Mouse (Mus musculus): ENCODE results near the gene Gm11937. TPM values are rescaled to one million over a fixed set of nuclear protein-coding genes. Genes with fewer than 3 reads are reported as not detected.

Gm11937 gene
- polyA plus RNA-seq, 1 experiment from 2014 or later: not detected

DNA sequence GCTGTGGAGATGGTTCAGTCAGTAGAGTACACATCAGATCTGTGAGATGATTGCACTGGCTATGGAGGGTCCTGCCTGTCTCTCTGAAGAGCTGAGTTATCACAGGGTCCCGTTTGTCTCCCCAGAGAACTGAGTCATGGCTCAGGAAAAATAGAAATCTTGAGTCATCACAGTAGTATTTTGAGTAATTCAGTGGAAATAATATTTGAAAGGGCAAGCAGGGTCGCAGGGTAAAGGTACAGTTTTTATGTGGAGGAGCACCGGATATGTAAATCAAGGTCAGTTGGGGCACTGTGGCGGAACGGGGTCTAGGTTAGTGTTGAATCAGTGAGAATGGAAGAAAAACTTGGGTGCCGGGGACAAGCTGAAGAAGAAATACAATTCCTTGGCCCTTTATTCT, 47.4 kb downstream of the Gm11937 start:
- no peak overlapping the region for H3K4me3 ChIP-seq (replicated peaks; ENCODE audit: low read length)
- 88% methylated on average over 6 of the region's 6 CpGs for WGBS
- H3K36me3 ChIP-seq (ENCODE audit: control insufficient read depth, insufficient read depth): no peaks in the 10 kb centered on the region
- no peaks in the 10 kb centered on the region for H3K9me3 ChIP-seq (ENCODE audit: control insufficient read depth, low read length)
- no peaks in the 10 kb centered on the region for H3K27me3 ChIP-seq (replicated peaks; ENCODE audit: control insufficient read depth, insufficient read depth, low read length)
- H3K4me2 ChIP-seq (ENCODE audit: low read length): no peak overlapping the region
- no peak overlapping the region for H3K27ac ChIP-seq (ENCODE audit: low read length)
- H3K9ac ChIP-seq (replicated peaks; ENCODE audit: low read depth, low read length): no peak overlapping the region
- no peak for ATAC-seq
- no peaks in the 10 kb centered on the region for H3K4me1 ChIP-seq (replicated peaks; ENCODE audit: control insufficient read depth, insufficient read depth, low read length)

Other genes starting within 250 kb of the Gm11937 start
- gene Krt28, start 235.3 kb downstream of the Gm11937 start, polyA plus RNA-seq (2015; fragmentation: Nextera tagmentation; extraction: Ambion mirVana): not detected in 2 replicates
- 24.1 and 25.3 TPM in 2 replicates for gene Krt10, start 220.8 kb downstream of the Gm11937 start, polyA plus RNA-seq (2015; fragmentation: Nextera tagmentation; extraction: Ambion mirVana)
- gene Krt12, start 187.9 kb downstream of the Gm11937 start, polyA plus RNA-seq (2015; fragmentation: Nextera tagmentation; extraction: Ambion mirVana): 0.18 and 0.24 TPM in 2 replicates
- not detected in 2 replicates for gene Krt20, start 172.0 kb downstream of the Gm11937 start, polyA plus RNA-seq (2015; fragmentation: Nextera tagmentation; extraction: Ambion mirVana)
- 0.15 TPM in 1 of 2 replicates, not detected in the other for gene Krt23, start 117.1 kb downstream of the Gm11937 start, polyA plus RNA-seq (2015; fragmentation: Nextera tagmentation; extraction: Ambion mirVana)
- gene Krt39, start 88.9 kb downstream of the Gm11937 start, polyA plus RNA-seq (2015; fragmentation: Nextera tagmentation; extraction: Ambion mirVana): not detected in 2 replicates
- gene Krt40, start 67.0 kb downstream of the Gm11937 start, polyA plus RNA-seq (2015; fragmentation: Nextera tagmentation; extraction: Ambion mirVana): not detected in 2 replicates
- gene Krtap3-3, start 59.3 kb downstream of the Gm11937 start, polyA plus RNA-seq (2015; fragmentation: Nextera tagmentation; extraction: Ambion mirVana): not detected in 2 replicates
- gene Krtap3-2, start 53.3 kb downstream of the Gm11937 start, polyA plus RNA-seq (2015; fragmentation: Nextera tagmentation; extraction: Ambion mirVana): not detected in 2 replicates
- gene Gm11939, start 50.7 kb downstream of the Gm11937 start, polyA plus RNA-seq (2015; fragmentation: Nextera tagmentation; extraction: Ambion mirVana): not detected in 2 replicates
- gene Krtap3-1, start 43.6 kb downstream of the Gm11937 start, polyA plus RNA-seq (2015; fragmentation: Nextera tagmentation; extraction: Ambion mirVana): not detected in 2 replicates
- gene Krtap1-5, start 29.2 kb downstream of the Gm11937 start, polyA plus RNA-seq (2015; fragmentation: Nextera tagmentation; extraction: Ambion mirVana): not detected in 2 replicates
- gene Krtap1-4, start 26.5 kb downstream of the Gm11937 start, polyA plus RNA-seq (2015; fragmentation: Nextera tagmentation; extraction: Ambion mirVana): not detected in 2 replicates
- not detected in 2 replicates for gene Krtap1-3, start 18.9 kb downstream of the Gm11937 start, polyA plus RNA-seq (2015; fragmentation: Nextera tagmentation; extraction: Ambion mirVana)
- gene Krtap9-3, start 12.1 kb downstream of the Gm11937 start, polyA plus RNA-seq (2015; fragmentation: Nextera tagmentation; extraction: Ambion mirVana): not detected in 2 replicates
- gene Gm11938, start 6.9 kb downstream of the Gm11937 start, polyA plus RNA-seq (2015; fragmentation: Nextera tagmentation; extraction: Ambion mirVana): not detected in 2 replicates
- not detected in 2 replicates for gene Krtap2-4, start 4.7 kb upstream of the Gm11937 start, polyA plus RNA-seq (2015; fragmentation: Nextera tagmentation; extraction: Ambion mirVana)
- not detected in 2 replicates for gene Gm11562, start 10.2 kb upstream of the Gm11937 start, polyA plus RNA-seq (2015; fragmentation: Nextera tagmentation; extraction: Ambion mirVana)
- gene Krtap4-1, start 18.0 kb upstream of the Gm11937 start, polyA plus RNA-seq (2015; fragmentation: Nextera tagmentation; extraction: Ambion mirVana): not detected in 2 replicates
- not detected in 2 replicates for gene Krtap4-2, start 24.9 kb upstream of the Gm11937 start, polyA plus RNA-seq (2015; fragmentation: Nextera tagmentation; extraction: Ambion mirVana)
- gene Krtap4-7, start 33.9 kb upstream of the Gm11937 start, polyA plus RNA-seq (2015; fragmentation: Nextera tagmentation; extraction: Ambion mirVana): not detected in 2 replicates
- gene Gm11555, start 40.0 kb upstream of the Gm11937 start, polyA plus RNA-seq (2015; fragmentation: Nextera tagmentation; extraction: Ambion mirVana): not detected in 2 replicates
- not detected in 2 replicates for gene Gm11563, start 48.8 kb upstream of the Gm11937 start, polyA plus RNA-seq (2015; fragmentation: Nextera tagmentation; extraction: Ambion mirVana)
- not detected in 2 replicates for gene Krtap4-6, start 55.8 kb upstream of the Gm11937 start, polyA plus RNA-seq (2015; fragmentation: Nextera tagmentation; extraction: Ambion mirVana)
- not detected in 2 replicates for gene Gm14190, start 80.6 kb upstream of the Gm11937 start, polyA plus RNA-seq (2015; fragmentation: Nextera tagmentation; extraction: Ambion mirVana)
- gene Gm14180, start 124.1 kb upstream of the Gm11937 start, polyA plus RNA-seq (2015; fragmentation: Nextera tagmentation; extraction: Ambion mirVana): not detected in 2 replicates
- gene Gm11595, start 162.7 kb upstream of the Gm11937 start, polyA plus RNA-seq (2015; fragmentation: Nextera tagmentation; extraction: Ambion mirVana): not detected in 2 replicates
- not detected in 2 replicates for gene Krtap4-8, start 170.5 kb upstream of the Gm11937 start, polyA plus RNA-seq (2015; fragmentation: Nextera tagmentation; extraction: Ambion mirVana)
- not detected in 2 replicates for gene Krtap4-9, start 175.0 kb upstream of the Gm11937 start, polyA plus RNA-seq (2015; fragmentation: Nextera tagmentation; extraction: Ambion mirVana)
- gene Gm11596, start 183.3 kb upstream of the Gm11937 start, polyA plus RNA-seq (2015; fragmentation: Nextera tagmentation; extraction: Ambion mirVana): not detected in 2 replicates
- not detected in 2 replicates for gene Gm11569, start 188.7 kb upstream of the Gm11937 start, polyA plus RNA-seq (2015; fragmentation: Nextera tagmentation; extraction: Ambion mirVana)
- not detected in 2 replicates for gene Gm11554, start 194.3 kb upstream of the Gm11937 start, polyA plus RNA-seq (2015; fragmentation: Nextera tagmentation; extraction: Ambion mirVana)
- not detected in 2 replicates for gene Krtap4-13, start 199.7 kb upstream of the Gm11937 start, polyA plus RNA-seq (2015; fragmentation: Nextera tagmentation; extraction: Ambion mirVana)
- gene Gm11564, start 205.5 kb upstream of the Gm11937 start, polyA plus RNA-seq (2015; fragmentation: Nextera tagmentation; extraction: Ambion mirVana): not detected in 2 replicates
- gene 2300003K06Rik, start 227.9 kb upstream of the Gm11937 start, polyA plus RNA-seq (2015; fragmentation: Nextera tagmentation; extraction: Ambion mirVana): not detected in 2 replicates
- gene Krtap4-16, start 241.4 kb upstream of the Gm11937 start, polyA plus RNA-seq (2015; fragmentation: Nextera tagmentation; extraction: Ambion mirVana): not detected in 2 replicates
- not detected in 2 replicates for gene Gm11568, start 247.7 kb upstream of the Gm11937 start, polyA plus RNA-seq (2015; fragmentation: Nextera tagmentation; extraction: Ambion mirVana)

Measured in forebrain, embryonic 16.5 days (tissue).